Mouse (Mus musculus) liver, embryonic 15.5 days (tissue): ENCODE data around the gene Flvcr1. TPM values are rescaled to one million over a fixed set of nuclear protein-coding genes. Genes with fewer than 3 reads are reported as not detected.
A peak's percentile ranks its signal among the peaks of the same experiment; 100 is the strongest.
"Not testable (repeated sequence)": the region's sequence is repeated elsewhere in the genome, so short reads cannot be mapped to it uniquely, and the experiment has no call there.

Experiments used
- ATAC-seq: fragments of 200-750 bp; cut with Nextera tagmentation; 2 replicates; pipeline ENCODE4 v1.8.0; 2017; ENCODE audit warnings: moderate number of reproducible peaks, mild to moderate bottlenecking, moderate library complexity; ENCODE audit not compliant: insufficient read depth
- H3K27ac ChIP-seq: fragments of 300-500 bp; sonication (generic); replicated peaks from 2 replicates; pipeline ENCODE4 v1.5.1; 2015; ENCODE audit warnings: mild to moderate bottlenecking, inconsistent platforms
- H3K27me3 ChIP-seq: fragments of 300-500 bp; sonication (generic); 2 replicates; pipeline ENCODE4 v1.6.1; 2015; ENCODE audit warnings: mild to moderate bottlenecking, inconsistent platforms
- H3K36me3 ChIP-seq: fragments of 300-500 bp; sonication (generic); replicated peaks from 2 replicates; pipeline ENCODE4 v1.6.1; 2015; ENCODE audit warnings: moderate library complexity, mild to moderate bottlenecking, inconsistent platforms
- H3K4me1 ChIP-seq: fragments of 300-500 bp; sonication (generic); replicated peaks from 2 replicates; pipeline ENCODE4 v1.6.1; 2015; ENCODE audit warnings: inconsistent platforms
- H3K4me2 ChIP-seq: fragments of 300-500 bp; sonication (generic); 2 replicates; pipeline ENCODE4 v1.6.1; 2015; ENCODE audit warnings: moderate library complexity, mild to moderate bottlenecking, inconsistent platforms
- H3K4me3 ChIP-seq: fragments of 300-500 bp; sonication (generic); replicated peaks from 2 replicates; pipeline ENCODE4 v1.5.1; 2015; ENCODE audit warnings: mild to moderate bottlenecking, inconsistent platforms
- H3K9ac ChIP-seq: fragments of 300-500 bp; sonication (generic); 2 replicates; pipeline ENCODE4 v1.6.1; 2015; ENCODE audit warnings: moderate library complexity, mild to moderate bottlenecking, inconsistent platforms
- H3K9me3 ChIP-seq: fragments of 300-500 bp; sonication (generic); replicated peaks from 2 replicates; pipeline ENCODE4 v1.6.1; 2016; ENCODE audit warnings: inconsistent platforms
- WGBS: fragments of 180-500 bp; shearing (Covaris S2); methylation state at CpG from one replicate; pipeline ENCODE4 v1.1.7; 2015; ENCODE audit warnings: mixed read lengths; ENCODE audit not compliant: insufficient replicate concordance; 5-methylcytosine and 5-hydroxymethylcytosine counted together
- polyA plus RNA-seq: library from polyadenylated mRNA; unstranded; fragments of >200 nt; fragmentation: Nextera tagmentation; extraction: Ambion mirVana; gene quantifications from 2 replicates; pipeline ENCODE4 v1.2.1, GENCODE M21; 2015

Flvcr1 gene
- polyA plus RNA-seq, 1 experiment from 2014 or later = 2.5 TPM

DNA sequence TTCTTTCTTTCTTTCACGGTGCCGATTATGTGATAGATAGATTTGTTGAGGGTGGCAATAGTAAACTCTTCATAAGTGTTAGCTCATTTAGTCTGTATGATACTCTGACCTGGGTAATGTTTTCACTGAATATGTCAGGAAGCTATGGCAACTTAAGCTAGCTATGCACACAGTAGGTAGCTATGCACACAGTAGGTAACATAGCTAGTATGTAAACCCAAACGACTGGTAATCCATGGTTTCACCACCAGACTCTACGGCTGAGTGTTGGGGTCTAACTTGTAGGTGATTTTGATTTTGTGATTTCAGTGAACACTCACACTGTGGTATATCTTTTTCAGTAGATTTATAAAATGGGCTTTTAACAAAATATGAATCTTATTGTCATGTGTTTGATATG is 12.0 kb upstream of the Flvcr1 start:
- Histone ChIP-seq H3K27me3 (peaks cover 8% of the 10 kb centered on the region; the same call in 1 of the 2 replicates), H3K4me2 (no peak overlapping the region), H3K27ac (no peak overlapping the region), H3K9me3 (no peaks in the 10 kb centered on the region), H3K4me3 (no peak overlapping the region), H3K36me3 (no peaks in the 10 kb centered on the region), H3K9ac (no peak overlapping the region), H3K4me1 (peaks cover 8% of the 10 kb centered on the region; the same call in 1 of the 2 replicates)
- 63% methylated on average over 4 of the region's 4 CpGs for WGBS
- no peak for ATAC-seq

DNA sequence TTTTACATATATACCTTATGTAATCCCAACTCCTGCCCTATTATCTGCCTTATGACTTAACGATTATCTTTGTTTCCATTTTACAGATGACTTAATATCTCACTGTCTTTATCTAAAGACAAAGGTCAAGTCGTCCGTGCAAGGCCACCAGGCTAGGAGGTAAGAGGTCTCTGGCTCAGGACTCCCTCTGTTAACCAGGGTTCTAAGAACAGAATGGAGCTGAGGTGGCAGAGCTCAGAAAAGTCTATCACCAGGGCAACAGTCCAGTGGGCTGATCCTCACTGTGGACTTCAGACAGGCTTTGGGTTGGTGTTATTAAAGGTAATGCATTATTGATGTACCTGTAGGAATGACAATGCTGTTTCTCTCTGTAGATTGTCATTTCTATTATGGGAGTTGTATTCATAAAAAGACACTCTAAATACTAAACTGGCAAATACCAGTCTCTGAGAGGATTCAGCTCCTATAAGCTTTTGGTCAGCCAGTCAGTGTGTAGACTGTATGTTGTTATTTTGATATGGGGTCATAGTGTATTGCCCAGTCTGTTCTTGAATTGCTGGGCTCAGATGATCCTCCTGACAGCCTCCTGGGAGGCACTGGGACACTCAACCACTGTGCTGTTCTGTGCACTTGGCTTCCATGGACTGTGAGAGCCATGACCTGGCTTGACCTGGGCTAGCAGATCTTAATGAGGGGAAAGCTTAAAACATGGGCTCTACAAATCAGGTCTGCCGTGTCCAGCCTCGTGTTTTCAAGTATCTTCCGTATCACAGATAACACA is 10.8 kb upstream of the Flvcr1 start, which contains the start of gene Spata45:
TSS of gene Spata45 (plus strand) at position 86 of the 781 bp plus-strand sequence.
- Histone ChIP-seq H3K27ac (no peak within 1 kb of the TSS), H3K36me3 (no peaks in the 10 kb centered on the region), H3K27me3 (peaks cover 8% of the 10 kb centered on the region; the same call in 1 of the 2 replicates), H3K4me3 (no peak within 1 kb of the TSS), H3K9ac (no peak within 1 kb of the TSS), H3K9me3 (no peaks in the 10 kb centered on the region), H3K4me2 (no peak within 1 kb of the TSS), H3K4me1 (no peaks in the 10 kb centered on the region)
- no peak for ATAC-seq
- WGBS = 57% methylated on average over 6 of the region's 6 CpGs

DNA sequence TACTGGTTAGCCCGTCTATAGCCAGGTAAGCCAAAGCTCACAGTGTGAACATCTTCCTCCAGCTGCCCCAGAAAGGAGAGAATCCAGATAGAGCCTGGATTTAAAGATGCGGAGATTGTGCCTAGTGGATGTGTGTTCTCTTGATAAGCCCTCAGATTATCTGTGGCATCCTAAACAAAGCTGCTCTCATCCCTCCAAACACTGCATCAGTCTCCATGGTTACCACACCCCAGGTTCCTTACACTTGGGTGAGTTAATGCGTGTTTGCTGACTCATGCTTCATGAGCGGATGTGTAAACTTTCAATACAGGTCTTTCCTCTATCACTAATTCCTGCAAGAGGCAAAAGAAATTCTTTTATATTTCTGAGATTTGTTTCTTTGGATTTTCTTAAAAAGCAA is 9.7 kb upstream of the Flvcr1 start:
- Histone ChIP-seq H3K4me2 (no peak overlapping the region), H3K4me1 (no peaks in the 10 kb centered on the region), H3K9me3 (no peaks in the 10 kb centered on the region), H3K9ac (no peak overlapping the region), H3K27ac (no peak overlapping the region), H3K27me3 (peaks cover 8% of the 10 kb centered on the region; the same call in 1 of the 2 replicates), H3K4me3 (no peak overlapping the region), H3K36me3 (no peaks in the 10 kb centered on the region)
- 31% methylated on average over 4 of the region's 4 CpGs for WGBS
- no peak for ATAC-seq

GRCm38 (mm10) chr1:191030922-191031425 is 5.0 kb upstream of the Flvcr1 start:
- not testable (repeated sequence) for H3K27me3 ChIP-seq, ATAC-seq, H3K36me3 ChIP-seq, H3K4me2 ChIP-seq, H3K4me3 ChIP-seq, H3K27ac ChIP-seq, H3K4me1 ChIP-seq, H3K9me3 ChIP-seq, H3K9ac ChIP-seq
- WGBS = 47% methylated on average over 6 of the region's 6 CpGs

- no peak overlapping the region for H3K27ac ChIP-seq
- H3K4me2 ChIP-seq = no peak overlapping the region
- WGBS = 67% methylated on average over 10 of the region's 10 CpGs
- peaks cover 16% of the 10 kb centered on the region for H3K4me1 ChIP-seq
- H3K36me3 ChIP-seq = no peaks in the 10 kb centered on the region
- H3K4me3 ChIP-seq = no peak overlapping the region
- ATAC-seq = no peak
- no peaks in the 10 kb centered on the region for H3K9me3 ChIP-seq
- H3K9ac ChIP-seq = no peak overlapping the region
- peaks cover 6% of the 10 kb centered on the region for H3K27me3 ChIP-seq
Measured at GRCm38 (mm10) chr1:191030182-191030581, 4.2 kb upstream of the Flvcr1 start.

DNA sequence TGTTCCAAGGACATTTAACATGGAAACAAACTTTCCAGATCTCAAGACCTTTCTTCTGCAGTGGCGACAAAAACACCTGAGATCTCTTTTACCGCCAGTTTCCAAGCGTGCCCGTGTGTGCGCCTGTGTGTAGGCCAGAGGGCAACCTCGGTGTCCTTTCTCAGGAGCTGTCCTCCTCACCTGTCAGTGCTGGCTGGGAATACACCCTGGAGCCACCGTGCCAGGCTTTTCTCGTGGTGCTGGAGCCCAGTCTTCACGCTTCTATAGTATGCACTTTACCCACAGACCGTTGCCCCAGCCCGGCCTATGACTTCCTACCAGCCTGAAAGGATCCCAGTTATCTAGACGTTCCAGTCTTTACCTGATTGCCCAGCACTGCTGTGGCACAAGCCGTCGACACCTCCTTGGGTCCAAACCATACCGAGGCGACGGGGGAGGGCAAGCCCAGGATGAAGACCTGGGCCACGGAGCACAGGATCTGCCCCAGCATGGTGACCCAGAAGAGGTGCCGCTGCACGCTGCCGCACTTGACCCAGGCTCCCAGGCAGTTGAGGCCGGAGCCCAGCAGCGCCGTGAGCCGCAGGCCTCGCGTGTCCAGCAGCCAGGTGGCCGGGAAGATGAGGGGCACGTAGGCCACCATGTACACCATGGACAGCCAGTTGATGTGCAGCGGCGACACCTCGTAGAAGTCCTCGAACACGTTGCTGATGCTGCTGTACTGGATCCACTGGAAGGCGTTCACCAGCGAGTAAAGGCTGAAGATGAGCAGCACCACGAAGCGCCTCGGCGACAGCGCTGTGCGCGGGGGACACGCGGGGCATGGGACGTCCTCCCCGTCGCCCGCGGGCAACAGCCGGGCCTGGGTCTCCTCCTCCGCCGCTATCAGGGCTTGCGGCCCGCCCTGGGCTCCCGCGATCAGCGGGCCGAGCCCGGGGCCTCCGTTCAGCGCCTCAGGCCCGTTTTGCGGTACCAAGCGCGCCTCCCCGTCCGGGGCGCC is 644 bp downstream of the Flvcr1 start:
- Histone ChIP-seq H3K36me3 (peaks cover 13% of the 10 kb centered on the region; the same call in 1 of the 2 replicates), H3K27ac (peak overlapping the region; percentile 80), H3K9ac (peak overlapping the region; percentile 76), H3K9me3 (no peaks in the 10 kb centered on the region), H3K4me2 (peak overlapping the region; percentile 100), H3K4me3 (peak overlapping the region; percentile 75), H3K4me1 (peaks cover 22% of the 10 kb centered on the region), H3K27me3 (peaks cover 3% of the 10 kb centered on the region; the same call in 1 of the 2 replicates)
- peak; percentile 47 for ATAC-seq
- 4% methylated on average over 69 of the region's 69 CpGs for WGBS

- H3K9ac ChIP-seq, ATAC-seq, H3K27me3 ChIP-seq, H3K4me3 ChIP-seq, H3K27ac ChIP-seq, H3K4me2 ChIP-seq, H3K9me3 ChIP-seq: not testable (repeated sequence)
- H3K36me3 ChIP-seq = peaks cover 17% of the 10 kb centered on the region; the same call in 1 of the 2 replicates
- WGBS = 82% methylated on average over 6 of the region's 6 CpGs
- H3K4me1 ChIP-seq = peaks cover 22% of the 10 kb centered on the region
Measured at GRCm38 (mm10) chr1:191023806-191024205, 2.2 kb downstream of the Flvcr1 start.

DNA sequence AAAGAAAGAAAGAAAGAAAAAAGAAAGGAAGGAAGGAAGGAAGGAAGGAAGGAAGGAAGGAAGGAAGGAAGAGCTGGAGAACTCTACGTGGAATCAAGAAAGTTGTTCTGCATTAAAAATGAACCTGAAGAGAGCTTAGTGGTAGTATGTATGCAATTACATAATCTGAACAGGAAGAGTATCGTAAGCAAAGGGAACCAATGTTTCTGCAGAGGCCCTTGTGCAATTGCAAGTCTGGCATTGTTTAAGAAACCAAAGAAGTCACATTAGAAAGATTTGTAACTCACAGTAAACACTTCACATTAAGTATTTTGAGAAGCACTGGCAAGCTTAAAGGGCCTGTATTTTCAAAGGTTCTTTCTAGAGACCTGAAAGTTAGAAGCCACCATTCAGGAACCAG is 2.8 kb downstream of the Flvcr1 start:
- Histone ChIP-seq H3K36me3 (peaks cover 17% of the 10 kb centered on the region; the same call in 1 of the 2 replicates), H3K27me3 (no peaks in the 10 kb centered on the region), H3K27ac (no peak overlapping the region), H3K4me1 (peaks cover 22% of the 10 kb centered on the region), H3K9ac (no peak overlapping the region), H3K9me3 (no peaks in the 10 kb centered on the region), H3K4me3 (no peak overlapping the region), H3K4me2 (no peak overlapping the region)
- ATAC-seq = no peak
- 66% methylated on average over 2 of the region's 2 CpGs for WGBS

DNA sequence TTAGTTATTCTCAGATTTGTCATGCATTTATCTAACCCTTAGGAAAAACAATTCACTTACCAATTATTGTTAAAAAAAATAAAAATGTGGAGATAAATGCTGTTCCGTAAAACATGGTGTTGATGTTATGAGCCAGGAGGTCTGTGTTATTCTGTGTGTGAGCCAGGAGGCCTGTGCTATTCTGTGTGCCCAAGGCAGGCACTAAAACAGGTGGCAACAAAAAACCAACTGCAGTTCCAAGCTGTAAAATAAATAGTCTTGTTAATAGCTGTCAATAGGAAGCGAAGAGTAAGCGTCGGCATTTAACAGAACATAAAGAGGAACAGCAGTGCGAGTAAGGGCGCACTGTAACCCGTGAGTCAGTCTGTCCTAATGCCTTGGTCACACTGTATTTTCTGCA is 4.9 kb downstream of the Flvcr1 start:
- Histone ChIP-seq H3K27ac (no peak overlapping the region), H3K9me3 (no peaks in the 10 kb centered on the region), H3K4me3 (no peak overlapping the region), H3K4me2 (no peak overlapping the region), H3K36me3 (peaks cover 17% of the 10 kb centered on the region; the same call in 1 of the 2 replicates), H3K9ac (no peak overlapping the region), H3K4me1 (peaks cover 13% of the 10 kb centered on the region), H3K27me3 (no peaks in the 10 kb centered on the region)
- no peak for ATAC-seq
- 84% methylated on average over 7 of the region's 7 CpGs for WGBS

GRCm38 (mm10) chr1:191020217-191020924 is 5.6 kb downstream of the Flvcr1 start:
- Histone ChIP-seq H3K36me3 (peaks cover 17% of the 10 kb centered on the region; the same call in 1 of the 2 replicates), H3K9me3 (no peaks in the 10 kb centered on the region), H3K9ac (no peak overlapping the region), H3K27me3 (no peaks in the 10 kb centered on the region), H3K4me1 (peaks cover 8% of the 10 kb centered on the region), H3K4me3 (no peak overlapping the region), H3K4me2 (no peak overlapping the region), H3K27ac (no peak overlapping the region)
- ATAC-seq = no peak
- 67% methylated on average over 3 of the region's 3 CpGs for WGBS
